Mouse (Mus musculus) midbrain, embryonic 14.5 days (tissue): ENCODE measurements at regions not wholly inside any gene's neighbourhood (a gene's known extent, or its start where the extent isn't known, plus 50 kb on each side); places are given as distances from the start of the nearest gene placed in this dataset.
A peak's percentile ranks its signal among the peaks of the same experiment; 100 is the strongest.

Experiments used
- ATAC-seq: fragments of 200-750 bp; cut with Nextera tagmentation; 2 replicates; pipeline ENCODE4 v1.8.0; 2017; ENCODE audit warnings: moderate number of reproducible peaks, moderate library complexity; ENCODE audit not compliant: low FRiP score, low TSS enrichment
- DNase-seq: peaks from one replicate; pipeline ENCODE4 v3.0.0-alpha.2; 2015
- H3K27ac ChIP-seq: fragments of 300-500 bp; sonication (generic); replicated peaks from 2 replicates; pipeline ENCODE4 v1.5.1; 2014; ENCODE audit warnings: mild to moderate bottlenecking, low read depth, low read length, moderate library complexity
- H3K27me3 ChIP-seq: fragments of 300-500 bp; sonication (generic); 2 replicates; pipeline ENCODE4 v1.6.1; 2014; ENCODE audit warnings: low read length, control low read depth, mixed read lengths; ENCODE audit not compliant: control insufficient read depth, insufficient read depth
- H3K36me3 ChIP-seq: fragments of 300-500 bp; sonication (generic); 2 replicates; pipeline ENCODE4 v1.6.1; 2014; ENCODE audit warnings: low read length, control low read depth; ENCODE audit not compliant: control insufficient read depth, insufficient read depth
- H3K4me1 ChIP-seq: fragments of 300-500 bp; sonication (generic); 2 replicates; pipeline ENCODE4 v1.6.1; 2014; ENCODE audit warnings: mild to moderate bottlenecking, antibody characterized with exemption, low read length, control low read depth; ENCODE audit not compliant: control insufficient read depth, insufficient read depth
- H3K4me2 ChIP-seq: fragments of 300-500 bp; sonication (generic); 2 replicates; pipeline ENCODE4 v1.6.1; 2014; ENCODE audit warnings: mild to moderate bottlenecking, low read length, moderate library complexity
- H3K4me3 ChIP-seq: fragments of 300-500 bp; sonication (generic); replicated peaks from 2 replicates; pipeline ENCODE4 v1.5.1; 2014; ENCODE audit warnings: low read depth, low read length
- H3K9ac ChIP-seq: fragments of 300-500 bp; sonication (generic); replicated peaks from 2 replicates; pipeline ENCODE4 v1.6.1; 2014; ENCODE audit warnings: mild to moderate bottlenecking, low read length, moderate library complexity
- H3K9me3 ChIP-seq: fragments of 300-500 bp; sonication (generic); 2 replicates; pipeline ENCODE4 v1.6.1; 2016; ENCODE audit warnings: low read length, control low read depth, mixed read lengths; ENCODE audit not compliant: control insufficient read depth
- WGBS: fragments of 180-500 bp; shearing (Covaris S2); extraction: QIAGEN DNeasy Blood & Tissue Kit; methylation state at CpG from one replicate; pipeline ENCODE4 v1.1.7; 2014; 5-methylcytosine and 5-hydroxymethylcytosine counted together

DNA sequence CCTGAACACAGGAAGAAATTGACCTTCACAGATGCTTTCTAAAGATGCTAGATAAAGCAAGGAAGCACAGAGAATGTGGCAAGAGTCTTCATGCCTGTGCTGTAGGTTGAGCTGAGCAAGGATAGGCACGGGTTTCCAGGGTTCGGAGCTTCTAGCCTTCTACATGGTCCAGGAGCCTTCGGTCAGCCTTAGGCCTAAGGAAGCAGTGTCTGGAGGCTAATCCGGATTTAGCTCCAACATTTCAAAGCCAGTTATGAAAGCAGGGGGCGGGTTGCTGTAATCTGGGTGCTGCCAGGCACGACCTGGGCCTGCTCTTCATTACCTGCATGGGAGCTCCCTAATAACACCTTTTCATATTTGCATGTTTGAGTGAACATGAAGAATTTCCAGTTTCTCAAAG lies 97.5 kb upstream of the Gls start:
- Histone ChIP-seq H3K9ac (no peak overlapping the region), H3K4me1 (no peaks in the 10 kb centered on the region), H3K4me2 (no peak overlapping the region), H3K27me3 (no peaks in the 10 kb centered on the region), H3K9me3 (no peaks in the 10 kb centered on the region), H3K36me3 (no peaks in the 10 kb centered on the region), H3K27ac (no peak overlapping the region), H3K4me3 (no peak overlapping the region)
- WGBS: 50% methylated on average over 6 of the region's 6 CpGs
- ATAC-seq (no peak), DNase-seq (no peak)

DNA sequence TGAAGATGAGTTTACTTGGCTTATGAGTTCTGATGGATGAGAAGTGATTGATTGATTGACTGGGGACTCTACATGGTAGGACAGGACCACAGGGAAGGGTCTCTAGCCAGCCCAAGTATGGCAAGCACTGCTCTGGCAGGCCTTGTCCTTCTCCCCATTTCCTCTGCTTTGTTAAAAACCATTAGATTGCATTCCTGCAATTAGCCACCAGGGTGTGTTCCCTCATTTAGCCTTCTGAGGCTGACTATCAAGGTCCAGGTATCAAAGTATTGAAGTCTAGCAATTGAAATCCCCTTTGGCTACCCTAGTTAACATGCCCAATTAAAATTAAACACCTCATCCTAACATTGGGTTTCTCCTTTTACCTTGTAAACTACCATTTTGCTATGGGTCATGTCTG lies 95.5 kb upstream of the Gls start:
- Histone ChIP-seq H3K9me3 (no peaks in the 10 kb centered on the region), H3K4me2 (no peak overlapping the region), H3K27ac (no peak overlapping the region), H3K9ac (no peak overlapping the region), H3K36me3 (no peaks in the 10 kb centered on the region), H3K4me1 (no peaks in the 10 kb centered on the region), H3K27me3 (no peaks in the 10 kb centered on the region), H3K4me3 (no peak overlapping the region)
- DNase-seq (no peak), ATAC-seq (no peak)

- Histone ChIP-seq H3K4me3 (no peak overlapping the region), H3K36me3 (no peaks in the 10 kb centered on the region), H3K27me3 (no peaks in the 10 kb centered on the region), H3K27ac (no peak overlapping the region), H3K4me2 (no peak overlapping the region), H3K4me1 (no peaks in the 10 kb centered on the region), H3K9me3 (no peaks in the 10 kb centered on the region), H3K9ac (no peak overlapping the region)
- ATAC-seq: no peak
- WGBS: 98% methylated on average over 2 of the region's 2 CpGs
- no peak for DNase-seq
Measured at GRCm38 (mm10) chr1:52324356-52324755, 91.3 kb upstream of the Gls start.

GRCm38 (mm10) chr1:52312076-52312633 lies 79.1 kb upstream of the Gls start:
- Histone ChIP-seq H3K4me3 (no peak overlapping the region), H3K9me3 (no peaks in the 10 kb centered on the region), H3K4me2 (no peak overlapping the region), H3K4me1 (no peaks in the 10 kb centered on the region), H3K27me3 (no peaks in the 10 kb centered on the region), H3K27ac (no peak overlapping the region), H3K36me3 (no peaks in the 10 kb centered on the region), H3K9ac (no peak overlapping the region)
- ATAC-seq (no peak), DNase-seq (no peak)
- WGBS: 55% methylated on average over 3 of the region's 3 CpGs

DNA sequence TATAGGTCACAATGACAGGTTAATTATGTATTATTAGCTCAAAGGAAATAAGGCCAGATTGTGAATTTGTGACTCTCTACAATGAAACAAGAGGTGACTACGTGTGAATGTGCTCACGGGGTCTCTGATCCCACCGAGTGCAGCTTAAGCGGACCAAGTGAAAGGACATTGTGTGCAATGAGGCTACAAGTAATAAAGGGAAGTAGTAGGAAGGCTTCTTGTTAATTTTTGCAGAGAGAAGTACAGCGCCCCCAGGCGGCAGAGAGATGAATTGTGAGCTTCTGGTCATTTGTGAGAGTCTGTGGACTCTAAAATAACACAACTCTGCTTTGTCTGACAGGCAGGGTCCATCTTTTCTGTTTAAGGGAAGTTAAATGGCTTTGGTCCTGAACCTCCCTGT lies 73.9 kb upstream of the Gls start:
- H3K4me2 ChIP-seq: no peak overlapping the region
- WGBS: 52% methylated on average over 6 of the region's 6 CpGs
- H3K4me3 ChIP-seq: no peak overlapping the region
- no peak overlapping the region for H3K9ac ChIP-seq
- no peaks in the 10 kb centered on the region for H3K36me3 ChIP-seq
- no peaks in the 10 kb centered on the region for H3K9me3 ChIP-seq
- no peak for ATAC-seq
- no peaks in the 10 kb centered on the region for H3K4me1 ChIP-seq
- no peaks in the 10 kb centered on the region for H3K27me3 ChIP-seq
- peak overlapping the region; percentile 60; the same call in 1 of the 2 replicates for H3K27ac ChIP-seq
- DNase-seq: peak; percentile 67

GRCm38 (mm10) chr1:52305679-52306632 lies 72.9 kb upstream of the Gls start:
- H3K4me1 ChIP-seq: no peaks in the 10 kb centered on the region
- H3K9me3 ChIP-seq: no peaks in the 10 kb centered on the region
- no peak overlapping the region for H3K4me3 ChIP-seq
- H3K36me3 ChIP-seq: no peaks in the 10 kb centered on the region
- no peaks in the 10 kb centered on the region for H3K27me3 ChIP-seq
- no peak overlapping the region for H3K4me2 ChIP-seq
- H3K9ac ChIP-seq: no peak overlapping the region; the same call in 1 of the 2 replicates
- peak overlapping the region; percentile 60 for H3K27ac ChIP-seq
- WGBS: 55% methylated on average over 18 of the region's 18 CpGs
- ATAC-seq (peak; percentile 43; the same call in 1 of the 2 replicates), DNase-seq (peak; percentile 55)

- DNase-seq (peak; percentile 85), ATAC-seq (no peak)
- 7% methylated on average over 6 of the region's 6 CpGs for WGBS
Measured at GRCm38 (mm10) chr1:52302557-52302956, 69.5 kb upstream of the Gls start.

GRCm38 (mm10) chr1:52301266-52301665 lies 68.2 kb upstream of the Gls start:
- 70% methylated on average over 2 of the region's 2 CpGs for WGBS
- DNase-seq: peak; percentile 62

More at GRCm38 (mm10) chr1:52302557-52302956, 69.5 kb upstream of the Gls start:
- Histone ChIP-seq H3K27ac (no peak overlapping the region), H3K36me3 (no peaks in the 10 kb centered on the region), H3K4me3 (no peak overlapping the region), H3K27me3 (no peaks in the 10 kb centered on the region), H3K4me1 (no peaks in the 10 kb centered on the region), H3K9ac (no peak overlapping the region), H3K9me3 (no peaks in the 10 kb centered on the region), H3K4me2 (no peak overlapping the region)

DNA sequence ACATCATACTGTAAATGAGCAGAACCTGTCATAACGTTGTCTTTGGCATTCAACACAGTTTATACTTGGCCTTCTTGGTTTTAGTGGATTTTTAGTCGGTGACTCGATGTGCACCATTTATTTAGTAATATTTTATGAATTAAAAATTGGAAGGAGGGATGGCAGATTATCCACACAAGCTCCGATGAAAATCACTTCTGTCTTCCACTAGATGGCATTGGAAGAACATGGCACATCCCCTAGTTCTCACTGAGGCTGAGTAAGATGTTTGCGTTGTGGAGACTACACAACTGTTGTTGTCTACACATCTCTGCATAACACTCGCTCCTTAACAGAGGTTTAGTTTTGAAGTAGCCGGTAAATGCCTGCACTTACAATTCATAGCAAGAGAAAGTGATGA lies 66.5 kb upstream of the Gls start:
- Histone ChIP-seq H3K36me3 (no peaks in the 10 kb centered on the region), H3K27me3 (no peaks in the 10 kb centered on the region), H3K27ac (no peak overlapping the region), H3K9ac (no peak overlapping the region), H3K4me2 (no peak overlapping the region), H3K4me1 (no peaks in the 10 kb centered on the region), H3K4me3 (no peak overlapping the region), H3K9me3 (no peaks in the 10 kb centered on the region)
- 76% methylated on average over 7 of the region's 7 CpGs for WGBS
- no peak for ATAC-seq
- DNase-seq: peak; percentile 69

More at GRCm38 (mm10) chr1:52301266-52301665, 68.2 kb upstream of the Gls start:
- Histone ChIP-seq H3K4me1 (no peaks in the 10 kb centered on the region), H3K36me3 (no peaks in the 10 kb centered on the region), H3K9me3 (no peaks in the 10 kb centered on the region), H3K9ac (no peak overlapping the region), H3K27ac (no peak overlapping the region), H3K4me2 (no peak overlapping the region), H3K27me3 (no peaks in the 10 kb centered on the region), H3K4me3 (no peak overlapping the region)
- no peak for ATAC-seq
